ENCODE assay signal across 8 mouse cellular contexts in genomic region chr11:6546205-6547013, GRCm38 (mm10). TPM values are rescaled to one million over a fixed set of nuclear protein-coding genes. Genes with fewer than 3 reads are reported as not detected.
A peak's percentile ranks its signal among the peaks of the same experiment; 100 is the strongest.
DNase-seq lines count a peak whose midpoint lies in the region; ATAC-seq and TF ChIP-seq lines count a peak whose summit lies in the region.

Gene Ccm2, plus strand, starts transcription at chr11:6546887.

- peak within 1 kb of the TSS; percentile 97 for H3K9ac ChIP-seq in CH12.LX (ENCODE audit: insufficient read depth, low read depth)
- H3K9ac ChIP-seq in forebrain, embryonic 11.5 days (ENCODE audit: low read length): peak within 1 kb of the TSS; percentile 76
- H3K9ac ChIP-seq in heart, embryonic 16.5 days (ENCODE audit: low read length): peak within 1 kb of the TSS; percentile 95
- peak within 1 kb of the TSS; percentile 91 for H3K9ac ChIP-seq in liver, embryonic 15.5 days
- peak within 1 kb of the TSS; percentile 93 for H3K9ac ChIP-seq in neural tube, embryonic 12.5 days

- ATAC-seq in forebrain, embryonic 11.5 days (replicated peaks; ENCODE audit: low FRiP score): peak; percentile 96
- peak; percentile 93 for ATAC-seq in heart, embryonic 16.5 days (replicated peaks; ENCODE audit: extremely low read depth, insufficient read depth, low FRiP score)
- ATAC-seq in liver, embryonic 15.5 days (ENCODE audit: insufficient read depth): peak; percentile 97
- peak; percentile 97 for ATAC-seq in neural tube, embryonic 12.5 days (ENCODE audit: low FRiP score, low read depth)

- peak within 1 kb of the TSS; percentile 66 to 97 (median 84) for H3K4me3 ChIP-seq in CH12.LX (replicated peaks in 1 of 3; ENCODE audit: low read depth in 2 of 3, low read length in 2 of 3, poor library complexity in 1 of 3)
- H3K4me3 ChIP-seq in forebrain, embryonic 11.5 days (ENCODE audit: low read depth, low read length): peak within 1 kb of the TSS; percentile 89
- H3K4me3 ChIP-seq in heart, embryonic 16.5 days (ENCODE audit: low read length): peak within 1 kb of the TSS; percentile 90
- peak within 1 kb of the TSS; percentile 84 for H3K4me3 ChIP-seq in liver, embryonic 15.5 days (replicated peaks)
- H3K4me3 ChIP-seq in neural tube, embryonic 12.5 days: peak within 1 kb of the TSS; percentile 91

- no peaks in the 10 kb centered on the region for H3K9me3 ChIP-seq in CH12.LX (replicated peaks; ENCODE audit: low read length)
- H3K9me3 ChIP-seq in forebrain, embryonic 11.5 days (ENCODE audit: control insufficient read depth, low read length): no peaks in the 10 kb centered on the region
- H3K9me3 ChIP-seq in heart, embryonic 16.5 days (replicated peaks; ENCODE audit: control insufficient read depth, low read length): no peaks in the 10 kb centered on the region
- H3K9me3 ChIP-seq in liver, embryonic 15.5 days (replicated peaks): no peaks in the 10 kb centered on the region
- H3K9me3 ChIP-seq in neural tube, embryonic 12.5 days: no peaks in the 10 kb centered on the region

- peaks cover 40% of the 10 kb centered on the region for H3K79me2 ChIP-seq in CH12.LX (replicated peaks; ENCODE audit: control insufficient read depth, extremely low read depth, insufficient read depth, poor library complexity, severe bottlenecking)

- TF ChIP-seq CTCF in CH12.LX (conservative IDR thresholded peaks at IDR 0.05 in 1 of 2, IDR thresholded peaks at IDR 0.05 in 1 of 2; ENCODE audit: low read depth in 2 of 2, low read length in 2 of 2): no peak

- TF ChIP-seq POLR2A in CH12.LX (IDR thresholded peaks at IDR 0.05; ENCODE audit: low read depth, low read length): peak; percentile 97

- peak within 1 kb of the TSS; percentile 86 for H3K4me2 ChIP-seq in CH12.LX (ENCODE audit: insufficient read depth, low read depth, poor library complexity, severe bottlenecking)
- H3K4me2 ChIP-seq in forebrain, embryonic 11.5 days (ENCODE audit: low read depth, low read length, severe bottlenecking): peak within 1 kb of the TSS; percentile 67
- H3K4me2 ChIP-seq in heart, embryonic 16.5 days (ENCODE audit: low read depth, low read length): peak within 1 kb of the TSS; percentile 84
- H3K4me2 ChIP-seq in liver, embryonic 15.5 days: peak within 1 kb of the TSS; percentile 91
- H3K4me2 ChIP-seq in neural tube, embryonic 12.5 days (replicated peaks): peak within 1 kb of the TSS; percentile 68

- H3K36me3 ChIP-seq in CH12.LX (replicated peaks in 1 of 2; ENCODE audit: control insufficient read depth in 1 of 2, insufficient read depth in 1 of 2, low read length in 1 of 2): peaks cover 0 to 19% of the 10 kb centered on the region in 2 experiments
- no peaks in the 10 kb centered on the region; the same call in 1 of the 2 replicates for H3K36me3 ChIP-seq in forebrain, embryonic 11.5 days (ENCODE audit: control insufficient read depth, insufficient read depth, low read length)
- H3K36me3 ChIP-seq in heart, embryonic 16.5 days (ENCODE audit: control insufficient read depth, insufficient read depth): no peaks in the 10 kb centered on the region
- peaks cover 19% of the 10 kb centered on the region for H3K36me3 ChIP-seq in liver, embryonic 15.5 days (replicated peaks)
- H3K36me3 ChIP-seq in neural tube, embryonic 12.5 days: 0 out of 2 replicates have a peak, but pooled peaks cover 4% of the 10 kb centered on the region

- H3K27ac ChIP-seq in CH12.LX (ENCODE audit: insufficient read depth, low read depth): peak within 1 kb of the TSS; percentile 43
- H3K27ac ChIP-seq in forebrain, embryonic 11.5 days (ENCODE audit: low read depth, low read length): peak within 1 kb of the TSS; percentile 96
- peak within 1 kb of the TSS; percentile 99 for H3K27ac ChIP-seq in heart, embryonic 16.5 days (ENCODE audit: low read length)
- H3K27ac ChIP-seq in liver, embryonic 15.5 days (replicated peaks): peak within 1 kb of the TSS; percentile 98
- H3K27ac ChIP-seq in neural tube, embryonic 12.5 days: peak within 1 kb of the TSS; percentile 90

- TF ChIP-seq EP300 in CH12.LX (IDR thresholded peaks at IDR 0.05; ENCODE audit: low read length): no peak

- H3K27me3 ChIP-seq in CH12.LX (replicated peaks): no peaks in the 10 kb centered on the region
- H3K27me3 ChIP-seq in forebrain, embryonic 11.5 days (ENCODE audit: control insufficient read depth, insufficient read depth, low read length): no peaks in the 10 kb centered on the region
- no peaks in the 10 kb centered on the region for H3K27me3 ChIP-seq in heart, embryonic 16.5 days (ENCODE audit: control insufficient read depth, insufficient read depth, low read length)
- H3K27me3 ChIP-seq in liver, embryonic 15.5 days: no peaks in the 10 kb centered on the region
- no peaks in the 10 kb centered on the region for H3K27me3 ChIP-seq in neural tube, embryonic 12.5 days (replicated peaks)

- no peak for TF ChIP-seq RAD21 in CH12.LX (IDR thresholded peaks at IDR 0.05; ENCODE audit: low read depth, low read length)

- H3K4me1 ChIP-seq in CH12.LX (ENCODE audit: control insufficient read depth in 1 of 2, insufficient read depth in 2 of 2): peaks cover 8 to 30% of the 10 kb centered on the region in 2 experiments
- peaks cover 4% of the 10 kb centered on the region; the same call in 1 of the 2 replicates for H3K4me1 ChIP-seq in forebrain, embryonic 11.5 days (replicated peaks; ENCODE audit: control insufficient read depth, insufficient read depth, low read length)
- peaks cover 17% of the 10 kb centered on the region for H3K4me1 ChIP-seq in heart, embryonic 16.5 days (ENCODE audit: control insufficient read depth, insufficient read depth, low read length)
- H3K4me1 ChIP-seq in liver, embryonic 15.5 days (replicated peaks): peaks cover 41% of the 10 kb centered on the region
- H3K4me1 ChIP-seq in neural tube, embryonic 12.5 days: peaks cover 10% of the 10 kb centered on the region

- dilution Hi-C loops in CH12.LX (cut with MboI; ENCODE audit: extremely low pct_ligation_motif_present, extremely low pct_unique_long_range_greater_than_20kb, low sequenced_read_pairs): no loop called here

- peak; percentile 96 for DNase-seq in CH12.LX (ENCODE audit: extremely low read depth)
- peak; percentile 84 for DNase-seq in c-Kit-positive CD71-positive TER-119-negative erythroid progenitor cells, embryonic 14.5 days (ENCODE audit: low read depth)
- peak; percentile 100 for DNase-seq in forebrain, embryonic 11.5 days (ENCODE audit: low spot score)
- DNase-seq in kidney, postnatal 36 days: peak; percentile 99 to 100
- DNase-seq in telencephalon, adult 2 months (ENCODE audit: low read depth, low spot score): peak; percentile 88

- in situ Hi-C loops in CH12.LX (cut with MboI; ENCODE audit: low pct_ligation_motif_present, low pct_unique_long_range_greater_than_20kb, low sequenced_read_pairs): loop anchor here (5.0 kb wide), 1 partner anchor 36 kb away; no protein-coding TSS in a partner anchor

- WGBS in forebrain, embryonic 11.5 days: 1% methylated on average over 50 of the region's 57 CpGs
- WGBS in heart, embryonic 16.5 days: under 1% methylated on average over 49 of the region's 57 CpGs
- 2% methylated on average over 39 of the region's 57 CpGs for WGBS in liver, embryonic 15.5 days (ENCODE audit: insufficient replicate concordance)
- WGBS in neural tube, embryonic 12.5 days: 1% methylated on average over 46 of the region's 57 CpGs

TF ChIP-seq in CH12.LX, 34 proteins besides CTCF, POLR2A, EP300 and RAD21 (continues in another document):
- peak; percentile 93 for TF ChIP-seq ZMIZ1 (IDR thresholded peaks at IDR 0.05; ENCODE audit: low read depth, low read length)
- peak; percentile 68; the same call in 1 of the 2 replicates for TF ChIP-seq TBP (conservative IDR thresholded peaks at IDR 0.05; ENCODE audit: low read depth, low read length)
- peak; percentile 23; the same call in 1 of the 2 replicates for TF ChIP-seq BHLHE40 (IDR thresholded peaks at IDR 0.05; ENCODE audit: low read depth, low read length)
- TF ChIP-seq USF1 (IDR thresholded peaks at IDR 0.05; ENCODE audit: low read depth, low read length): peak; percentile 63
- peak; percentile 96 for TF ChIP-seq ELF1 (IDR thresholded peaks at IDR 0.05; ENCODE audit: low read depth, low read length)
- TF ChIP-seq RCOR1 (conservative IDR thresholded peaks at IDR 0.05; ENCODE audit: low read depth, low read length): peak; percentile 61; the same call in 1 of the 2 replicates
- TF ChIP-seq MAX (IDR thresholded peaks at IDR 0.05; ENCODE audit: low read length): peak; percentile 74
- no peak for TF ChIP-seq ZKSCAN1 (IDR thresholded peaks at IDR 0.05; ENCODE audit: borderline replicate concordance, low read depth, low read length)
- TF ChIP-seq GABPA (IDR thresholded peaks at IDR 0.05; ENCODE audit: insufficient replicate concordance, low read depth, low read length): no peak
- peak; percentile 94 for TF ChIP-seq POLR2AphosphoS2 (IDR thresholded peaks at IDR 0.05; ENCODE audit: low read depth, low read length)
- TF ChIP-seq HCFC1 (IDR thresholded peaks at IDR 0.05; ENCODE audit: low read depth, low read length): peak; percentile 77
- no peak for TF ChIP-seq JUND (conservative IDR thresholded peaks at IDR 0.05; ENCODE audit: low read depth, low read length)
- peak; percentile 85 for TF ChIP-seq MAZ (IDR thresholded peaks at IDR 0.05; ENCODE audit: low read depth, low read length)
- TF ChIP-seq ETS1 (conservative IDR thresholded peaks at IDR 0.05; ENCODE audit: low read depth, low read length): peak; percentile 59; the same call in 1 of the 2 replicates
- peak; percentile 61 for TF ChIP-seq NRF1 (IDR thresholded peaks at IDR 0.05; ENCODE audit: low read depth, low read length)
- TF ChIP-seq TCF12 (IDR thresholded peaks at IDR 0.05; ENCODE audit: low read depth, low read length): peak; percentile 95
- TF ChIP-seq ZC3H11A (IDR thresholded peaks at IDR 0.05; ENCODE audit: low read depth, low read length): no peak
- peak; percentile 69; the same call in 1 of the 2 replicates for TF ChIP-seq IRF4 (IDR thresholded peaks at IDR 0.05; ENCODE audit: low read depth, low read length)
- TF ChIP-seq SMC3 (IDR thresholded peaks at IDR 0.05; ENCODE audit: low read depth, low read length): no peak
- peak; percentile 91 for TF ChIP-seq MXI1 (IDR thresholded peaks at IDR 0.05; ENCODE audit: low read depth, low read length)
- TF ChIP-seq E2F4 (IDR thresholded peaks at IDR 0.05; ENCODE audit: insufficient replicate concordance, low read depth, low read length): peak; percentile 81; the same call in 1 of the 2 replicates
- peak; percentile 75 for TF ChIP-seq MEF2A (IDR thresholded peaks at IDR 0.05; ENCODE audit: borderline replicate concordance, low read depth, low read length)

RNA-seq across cellular contexts. Expression of gene Ccm2, which starts in this region (rescaled TPM):
- total RNA-seq in CH12.LX (2012; rRNA removed) (30.4 and 31.6 TPM in 2 replicates), CH12.LX (2014; rRNA removed) (32.7 and 32.9 TPM in 2 replicates)
- polyA plus RNA-seq in CH12.LX (2012; ENCODE audit: insufficient read length, low read depth): 29.4 and 34.5 TPM in 2 replicates
- polyA plus RNA-seq in forebrain, embryonic 11.5 days (2014; fragmentation: Nextera tagmentation; extraction: Ambion mirVana): 90.8 and 97.2 TPM in 2 replicates
- polyA plus RNA-seq in heart, embryonic 16.5 days (2015; fragmentation: Nextera tagmentation; extraction: Ambion mirVana): 58.7 TPM in 2 replicates
- 40.1 and 43.9 TPM in 2 replicates for polyA plus RNA-seq in liver, embryonic 15.5 days (2015; fragmentation: Nextera tagmentation; extraction: Ambion mirVana)
- 100 and 103 TPM in 2 replicates for polyA plus RNA-seq in neural tube, embryonic 12.5 days (2016; fragmentation: Nextera tagmentation; extraction: Ambion mirVana)

Comparison
In these comparisons a context has a peak if more than half of its experiments do, and no peak if none do; other contexts are left out.
1. Peak in every context shown above with its lines: DNase-seq, ATAC-seq, H3K4me3 ChIP-seq and H3K27ac ChIP-seq.
2. H3K27ac ChIP-seq: peak in every context shown above with its lines; median percentile 99 in heart, embryonic 16.5 days; 98 in liver, embryonic 15.5 days; 96 in forebrain, embryonic 11.5 days; 90 in neural tube, embryonic 12.5 days; 43 in CH12.LX.